ENCODE assay signal across 16 mouse cellular contexts in the genomic region with DNA sequence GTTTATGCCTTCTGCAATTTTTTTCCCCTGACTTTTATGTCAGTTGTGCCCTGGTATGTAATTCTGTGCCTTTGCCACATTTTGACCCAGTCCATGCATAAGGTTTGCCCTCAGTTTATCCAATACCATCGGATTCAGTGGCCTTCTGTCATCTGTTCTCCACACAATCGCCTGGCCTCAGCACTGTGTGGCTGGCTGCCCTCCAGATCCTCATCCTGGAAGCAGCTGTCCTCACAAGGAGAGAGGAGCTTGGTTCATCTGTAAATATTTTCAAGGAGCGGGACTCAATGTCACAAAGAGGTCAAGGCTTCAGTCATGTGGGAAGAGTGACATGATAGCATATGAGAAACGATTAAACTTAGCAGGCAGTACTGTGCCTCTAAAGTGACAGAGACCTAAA. TPM values are rescaled to one million over a fixed set of nuclear protein-coding genes. Genes with fewer than 3 reads are reported as not detected.
DNase-seq lines count a peak whose midpoint lies in the region; ATAC-seq lines count a peak whose summit lies in the region.
"Had no signal": no experiment of that assay in that cellular context is flagged by ENCODE, and none has a peak within 500 bp of the region (broad histone marks: within the 10 kb centered on the region; RNA-seq: fewer than 3 reads in every experiment).

No protein-coding gene starts in this region.

- H3K27me3 ChIP-seq in heart, embryonic 14.5 days (ENCODE audit: control insufficient read depth, insufficient read depth, low read length): peaks cover 8% of the 10 kb centered on the region
- H3K27me3 ChIP-seq: hindbrain, embryonic 13.5 days; midbrain, embryonic 15.5 days had no signal

- peak overlapping the region; percentile 60 to 61 for H3K27ac ChIP-seq in heart, embryonic 14.5 days (replicated peaks in 1 of 2; ENCODE audit: control insufficient read depth in 1 of 2, insufficient read depth in 1 of 2, low read depth in 2 of 2, low read length in 2 of 2)
- H3K27ac ChIP-seq: hindbrain, embryonic 13.5 days; limb, embryonic 12.5 days; midbrain, embryonic 15.5 days had no signal

- no peak overlapping the region for H3K4me3 ChIP-seq in heart, embryonic 14.5 days (ENCODE audit: control insufficient read depth in 1 of 2, insufficient read depth in 1 of 2, low read depth in 1 of 2, low read length in 2 of 2)
- H3K4me3 ChIP-seq: hindbrain, embryonic 13.5 days; limb, embryonic 12.5 days; midbrain, embryonic 15.5 days had no signal

- no peak for ATAC-seq in heart, embryonic 14.5 days (ENCODE audit: insufficient number of reproducible peaks, insufficient read depth, low FRiP score, low read depth)
- ATAC-seq: midbrain, embryonic 15.5 days had no signal

- no peaks in the 10 kb centered on the region for H3K36me3 ChIP-seq in heart, embryonic 14.5 days (ENCODE audit: control insufficient read depth, insufficient read depth, low read length)
- H3K36me3 ChIP-seq: hindbrain, embryonic 13.5 days; limb, embryonic 12.5 days; midbrain, embryonic 15.5 days had no signal

- DNase-seq in ovary, adult 18-20 months (ENCODE audit: low spot score): peak; percentile 61
- DNase-seq in ovary, postnatal 14 days (ENCODE audit: low spot score): no peak
- peak; percentile 85 for DNase-seq in cerebellum, adult 9-10 months
- DNase-seq in ovary, postnatal 36 days (ENCODE audit: low spot score): peak; percentile 62
- DNase-seq in adrenal gland, postnatal 4 days (ENCODE audit: low spot score in 2 of 2): no peak
- no peak for DNase-seq in T-cell, adult 2 months (ENCODE audit: low spot score)
- no peak for DNase-seq in right cerebral cortex, adult 2 months (ENCODE audit: low spot score in 2 of 2)
- DNase-seq: embryo, embryonic 11 days; kidney, adult 2 months; spleen, adult 18-20 months; thymus, adult 2 months had no signal

- no peak overlapping the region for H3K9ac ChIP-seq in heart, embryonic 14.5 days (ENCODE audit: low read length)
- H3K9ac ChIP-seq: hindbrain, embryonic 13.5 days; limb, embryonic 12.5 days; midbrain, embryonic 15.5 days had no signal

- H3K4me1 ChIP-seq in heart, embryonic 14.5 days (ENCODE audit: control insufficient read depth in 2 of 2, insufficient read depth in 2 of 2, low read length in 2 of 2): peaks cover 6 to 24% of the 10 kb centered on the region in 2 experiments

- peak overlapping the region; percentile 16; the same call in 1 of the 2 replicates for H3K4me2 ChIP-seq in heart, embryonic 14.5 days (ENCODE audit: low read length)
- H3K4me2 ChIP-seq: hindbrain, embryonic 13.5 days; limb, embryonic 12.5 days; midbrain, embryonic 15.5 days had no signal

- 21% methylated on average over 4 of the region's 4 CpGs for WGBS in heart, embryonic 14.5 days

- no peaks in the 10 kb centered on the region for H3K9me3 ChIP-seq in heart, embryonic 14.5 days (ENCODE audit: control insufficient read depth, low read length)
- H3K9me3 ChIP-seq: hindbrain, embryonic 13.5 days; limb, embryonic 12.5 days; midbrain, embryonic 15.5 days had no signal

RNA-seq across cellular contexts. Expression of a gene that starts 3.7 kb away (rescaled TPM):
- 8.3 and 9.9 TPM in 2 replicates for polyA plus RNA-seq in heart, embryonic 14.5 days (2014; fragmentation: Nextera tagmentation; extraction: Ambion mirVana)
- total RNA-seq in adrenal gland, postnatal 4 days (2021): under 1 TPM; 0.62 to 0.90 TPM
- total RNA-seq: neutrophil, adult 5-6 weeks had no signal

Comparison
In these comparisons a context has a peak if more than half of its experiments do, and no peak if none do; other contexts are left out.
1. DNase-seq: peak in ovary, adult 18-20 months (single experiment), cerebellum, adult 9-10 months (single experiment) and ovary, postnatal 36 days (single experiment); none in ovary, postnatal 14 days (single experiment), adrenal gland, postnatal 4 days (0 of 2), T-cell, adult 2 months (single experiment) and right cerebral cortex, adult 2 months (0 of 2).